Mouse (Mus musculus): Measurements from ENCODE around the gene Comp. TPM values are rescaled to one million over a fixed set of nuclear protein-coding genes. Genes with fewer than 3 reads are reported as not detected.

Gene Comp
- polyA plus RNA-seq, 1 experiment from 2014 or later: 0.47 TPM

GRCm38 (mm10) chr8:70397611-70398563, 24.5 kb downstream of the Comp start:
- no peak overlapping the region for H3K27ac ChIP-seq (replicated peaks; ENCODE audit: low read depth, low read length)
- no peak overlapping the region for H3K4me2 ChIP-seq (ENCODE audit: low read length)
- no peaks in the 10 kb centered on the region for H3K9me3 ChIP-seq (ENCODE audit: control insufficient read depth, low read length)
- H3K36me3 ChIP-seq (ENCODE audit: control insufficient read depth, insufficient read depth, low read length): peaks cover 17% of the 10 kb centered on the region
- DNase-seq (no peak), ATAC-seq (ENCODE audit: low FRiP score, low TSS enrichment) (no peak)
- H3K4me3 ChIP-seq (replicated peaks; ENCODE audit: low read depth, low read length): no peak overlapping the region
- H3K4me1 ChIP-seq (ENCODE audit: control insufficient read depth, insufficient read depth, low read length): no peaks in the 10 kb centered on the region
- no peak overlapping the region for H3K9ac ChIP-seq (replicated peaks; ENCODE audit: low read length)
- WGBS: 89% methylated on average over 16 of the region's 16 CpGs
- H3K27me3 ChIP-seq (ENCODE audit: control insufficient read depth, insufficient read depth, low read length): no peaks in the 10 kb centered on the region

GRCm38 (mm10) chr8:70404212-70404611, 30.9 kb downstream of the Comp start:
- WGBS: 92% methylated on average over 3 of the region's 3 CpGs
- DNase-seq (no peak), ATAC-seq (ENCODE audit: low FRiP score, low TSS enrichment) (no peak)

GRCm38 (mm10) chr8:70405189-70405588, 31.8 kb downstream of the Comp start:
- ATAC-seq (ENCODE audit: low FRiP score, low TSS enrichment) (no peak), DNase-seq (no peak)
- Histone ChIP-seq H3K27me3 (ENCODE audit: control insufficient read depth, insufficient read depth, low read length) (no peaks in the 10 kb centered on the region), H3K4me3 (replicated peaks; ENCODE audit: low read depth, low read length) (no peak overlapping the region), H3K9me3 (ENCODE audit: control insufficient read depth, low read length) (no peaks in the 10 kb centered on the region), H3K36me3 (ENCODE audit: control insufficient read depth, insufficient read depth, low read length) (peaks cover 13% of the 10 kb centered on the region; the same call in 1 of the 2 replicates), H3K9ac (replicated peaks; ENCODE audit: low read length) (no peak overlapping the region), H3K4me2 (ENCODE audit: low read length) (no peak overlapping the region), H3K27ac (replicated peaks; ENCODE audit: low read depth, low read length) (no peak overlapping the region), H3K4me1 (ENCODE audit: control insufficient read depth, insufficient read depth, low read length) (peaks cover 17% of the 10 kb centered on the region)
- WGBS: 70% methylated on average over 7 of the region's 7 CpGs

More at GRCm38 (mm10) chr8:70404212-70404611, 30.9 kb downstream of the Comp start:
- Histone ChIP-seq H3K4me1 (ENCODE audit: control insufficient read depth, insufficient read depth, low read length) (peaks cover 13% of the 10 kb centered on the region), H3K4me3 (replicated peaks; ENCODE audit: low read depth, low read length) (no peak overlapping the region), H3K36me3 (ENCODE audit: control insufficient read depth, insufficient read depth, low read length) (peaks cover 18% of the 10 kb centered on the region; the same call in 1 of the 2 replicates), H3K9ac (replicated peaks; ENCODE audit: low read length) (no peak overlapping the region), H3K27ac (replicated peaks; ENCODE audit: low read depth, low read length) (no peak overlapping the region), H3K27me3 (ENCODE audit: control insufficient read depth, insufficient read depth, low read length) (no peaks in the 10 kb centered on the region), H3K4me2 (ENCODE audit: low read length) (no peak overlapping the region), H3K9me3 (ENCODE audit: control insufficient read depth, low read length) (no peaks in the 10 kb centered on the region)

GRCm38 (mm10) chr8:70406427-70407069, 33.2 kb downstream of the Comp start:
- peaks cover 17% of the 10 kb centered on the region for H3K4me1 ChIP-seq (ENCODE audit: control insufficient read depth, insufficient read depth, low read length)
- H3K27ac ChIP-seq (replicated peaks; ENCODE audit: low read depth, low read length): no peak overlapping the region
- no peak overlapping the region for H3K4me3 ChIP-seq (replicated peaks; ENCODE audit: low read depth, low read length)
- WGBS: 82% methylated on average over 11 of the region's 11 CpGs
- no peaks in the 10 kb centered on the region for H3K9me3 ChIP-seq (ENCODE audit: control insufficient read depth, low read length)
- ATAC-seq (ENCODE audit: low FRiP score, low TSS enrichment) (no peak), DNase-seq (no peak)
- peaks cover 11% of the 10 kb centered on the region; the same call in 1 of the 2 replicates for H3K36me3 ChIP-seq (ENCODE audit: control insufficient read depth, insufficient read depth, low read length)
- no peak overlapping the region for H3K4me2 ChIP-seq (ENCODE audit: low read length)
- H3K9ac ChIP-seq (replicated peaks; ENCODE audit: low read length): no peak overlapping the region
- no peaks in the 10 kb centered on the region for H3K27me3 ChIP-seq (ENCODE audit: control insufficient read depth, insufficient read depth, low read length)

- WGBS: 22% methylated on average over 6 of the region's 6 CpGs
Observed at GRCm38 (mm10) chr8:70408301-70408700, 34.9 kb downstream of the Comp start.

GRCm38 (mm10) chr8:70409019-70409418, 35.7 kb downstream of the Comp start:
- Histone ChIP-seq H3K36me3 (ENCODE audit: control insufficient read depth, insufficient read depth, low read length) (peaks cover 11% of the 10 kb centered on the region), H3K27ac (replicated peaks; ENCODE audit: low read depth, low read length) (peak overlapping the region; percentile 67), H3K9ac (replicated peaks; ENCODE audit: low read length) (peak overlapping the region; percentile 20; the same call in 1 of the 2 replicates), H3K4me3 (replicated peaks; ENCODE audit: low read depth, low read length) (no peak overlapping the region), H3K4me2 (ENCODE audit: low read length) (no peak overlapping the region), H3K4me1 (ENCODE audit: control insufficient read depth, insufficient read depth, low read length) (peaks cover 17% of the 10 kb centered on the region), H3K27me3 (ENCODE audit: control insufficient read depth, insufficient read depth, low read length) (no peaks in the 10 kb centered on the region), H3K9me3 (ENCODE audit: control insufficient read depth, low read length) (no peaks in the 10 kb centered on the region)
- peak; percentile 15 for DNase-seq
- whole genome bisulfite sequencing: 74% methylated on average over 10 of the region's 10 CpGs
- ATAC-seq (ENCODE audit: low FRiP score, low TSS enrichment): no peak

More at GRCm38 (mm10) chr8:70408301-70408700, 34.9 kb downstream of the Comp start:
- H3K36me3 ChIP-seq (ENCODE audit: control insufficient read depth, insufficient read depth, low read length): peaks cover 8% of the 10 kb centered on the region; the same call in 1 of the 2 replicates
- H3K4me2 ChIP-seq (ENCODE audit: low read length): no peak overlapping the region
- ATAC-seq (ENCODE audit: low FRiP score, low TSS enrichment) (peak; percentile 60), DNase-seq (peak; percentile 55)
- no peak overlapping the region for H3K4me3 ChIP-seq (replicated peaks; ENCODE audit: low read depth, low read length)
- peaks cover 17% of the 10 kb centered on the region for H3K4me1 ChIP-seq (ENCODE audit: control insufficient read depth, insufficient read depth, low read length)
- H3K27me3 ChIP-seq (ENCODE audit: control insufficient read depth, insufficient read depth, low read length): no peaks in the 10 kb centered on the region
- H3K9ac ChIP-seq (replicated peaks; ENCODE audit: low read length): peak overlapping the region; percentile 20; the same call in 1 of the 2 replicates
- H3K9me3 ChIP-seq (ENCODE audit: control insufficient read depth, low read length): no peaks in the 10 kb centered on the region
- peak overlapping the region; percentile 67 for H3K27ac ChIP-seq (replicated peaks; ENCODE audit: low read depth, low read length)

- 0 out of 2 replicates have a peak overlapping the region, but pooled peaks have one; percentile 16 for H3K9ac ChIP-seq (replicated peaks; ENCODE audit: low read length)
- peaks cover 12% of the 10 kb centered on the region for H3K36me3 ChIP-seq (ENCODE audit: control insufficient read depth, insufficient read depth, low read length)
- DNase-seq (peak; percentile 6), ATAC-seq (ENCODE audit: low FRiP score, low TSS enrichment) (no peak)
- no peaks in the 10 kb centered on the region for H3K9me3 ChIP-seq (ENCODE audit: control insufficient read depth, low read length)
- 65% methylated on average over 9 of the region's 9 CpGs for WGBS
- no peak overlapping the region for H3K4me2 ChIP-seq (ENCODE audit: low read length)
- H3K27ac ChIP-seq (replicated peaks; ENCODE audit: low read depth, low read length): peak overlapping the region; percentile 67
- H3K4me3 ChIP-seq (replicated peaks; ENCODE audit: low read depth, low read length): no peak overlapping the region
- no peaks in the 10 kb centered on the region for H3K27me3 ChIP-seq (ENCODE audit: control insufficient read depth, insufficient read depth, low read length)
- peaks cover 17% of the 10 kb centered on the region for H3K4me1 ChIP-seq (ENCODE audit: control insufficient read depth, insufficient read depth, low read length)
Observed at GRCm38 (mm10) chr8:70409455-70409871, 36.1 kb downstream of the Comp start.

GRCm38 (mm10) chr8:70410281-70410680, 36.9 kb downstream of the Comp start:
- peaks cover 17% of the 10 kb centered on the region for H3K4me1 ChIP-seq (ENCODE audit: control insufficient read depth, insufficient read depth, low read length)
- no peaks in the 10 kb centered on the region for H3K27me3 ChIP-seq (ENCODE audit: control insufficient read depth, insufficient read depth, low read length)
- no peak overlapping the region for H3K27ac ChIP-seq (replicated peaks; ENCODE audit: low read depth, low read length)
- H3K4me2 ChIP-seq (ENCODE audit: low read length): no peak overlapping the region
- DNase-seq (no peak), ATAC-seq (ENCODE audit: low FRiP score, low TSS enrichment) (no peak)
- peaks cover 8% of the 10 kb centered on the region for H3K36me3 ChIP-seq (ENCODE audit: control insufficient read depth, insufficient read depth, low read length)
- H3K9ac ChIP-seq (replicated peaks; ENCODE audit: low read length): no peak overlapping the region
- no peaks in the 10 kb centered on the region for H3K9me3 ChIP-seq (ENCODE audit: control insufficient read depth, low read length)
- H3K4me3 ChIP-seq (replicated peaks; ENCODE audit: low read depth, low read length): no peak overlapping the region
- 92% methylated on average over 5 of the region's 5 CpGs for WGBS

Data from midbrain, embryonic 14.5 days (tissue).